Mouse (Mus musculus): ENCODE results near the gene Robo4. TPM values are rescaled to one million over a fixed set of nuclear protein-coding genes. Genes with fewer than 3 reads are reported as not detected.

Gene Robo4
- polyA plus RNA-seq, 1 experiment from 2014 or later: 5.9 TPM

GRCm38 (mm10) chr9:37367301-37368080 lies 34.2 kb upstream of the Robo4 start, which contains the start of gene Hepacam:
Hepacam (plus strand) TSS chr9:37367351.
- Histone ChIP-seq H3K4me2 (replicated peaks) (peak within 1 kb of the TSS; percentile 30; the same call in 1 of the 2 replicates), H3K27me3 (ENCODE audit: control insufficient read depth, insufficient read depth, low read length) (no peaks in the 10 kb centered on the region), H3K9me3 (ENCODE audit: control insufficient read depth, low read length) (no peaks in the 10 kb centered on the region), H3K36me3 (replicated peaks; ENCODE audit: control insufficient read depth, insufficient read depth) (no peaks in the 10 kb centered on the region), H3K9ac (no peak within 1 kb of the TSS), H3K4me1 (replicated peaks; ENCODE audit: control insufficient read depth, insufficient read depth, low read length) (no peaks in the 10 kb centered on the region), H3K4me3 (replicated peaks; ENCODE audit: low read length) (no peak within 1 kb of the TSS; the same call in 1 of the 2 replicates), H3K27ac (peak within 1 kb of the TSS; percentile 65)
- ATAC-seq (ENCODE audit: low FRiP score) (peak; percentile 76; the same call in 1 of the 2 replicates), DNase-seq (ENCODE audit: low spot score) (no peak)
- WGBS: 81% methylated on average over 17 of the region's 17 CpGs

GRCm38 (mm10) chr9:37368081-37368830 lies 33.4 kb upstream of the Robo4 start:
- Histone ChIP-seq H3K27ac (peak overlapping the region; percentile 65), H3K4me3 (replicated peaks; ENCODE audit: low read length) (no peak overlapping the region; the same call in 1 of the 2 replicates), H3K9me3 (ENCODE audit: control insufficient read depth, low read length) (no peaks in the 10 kb centered on the region), H3K4me1 (replicated peaks; ENCODE audit: control insufficient read depth, insufficient read depth, low read length) (no peaks in the 10 kb centered on the region), H3K9ac (no peak overlapping the region), H3K36me3 (replicated peaks; ENCODE audit: control insufficient read depth, insufficient read depth) (no peaks in the 10 kb centered on the region), H3K27me3 (ENCODE audit: control insufficient read depth, insufficient read depth, low read length) (no peaks in the 10 kb centered on the region), H3K4me2 (replicated peaks) (peak overlapping the region; percentile 30)
- ATAC-seq (ENCODE audit: low FRiP score) (0 out of 2 replicates have a peak, but pooled peaks have one; percentile 6), DNase-seq (ENCODE audit: low spot score) (no peak)
- 84% methylated on average over 11 of the region's 11 CpGs for WGBS

- Histone ChIP-seq H3K9ac (no peak overlapping the region), H3K27ac (0 out of 2 replicates have a peak overlapping the region, but pooled peaks have one; percentile 65), H3K4me3 (replicated peaks; ENCODE audit: low read length) (no peak overlapping the region; the same call in 1 of the 2 replicates), H3K4me1 (replicated peaks; ENCODE audit: control insufficient read depth, insufficient read depth, low read length) (no peaks in the 10 kb centered on the region), H3K4me2 (replicated peaks) (peak overlapping the region; percentile 30), H3K27me3 (ENCODE audit: control insufficient read depth, insufficient read depth, low read length) (no peaks in the 10 kb centered on the region), H3K36me3 (replicated peaks; ENCODE audit: control insufficient read depth, insufficient read depth) (no peaks in the 10 kb centered on the region), H3K9me3 (ENCODE audit: control insufficient read depth, low read length) (no peaks in the 10 kb centered on the region)
- DNase-seq (ENCODE audit: low spot score): no peak
- ATAC-seq (ENCODE audit: low FRiP score): no peak
- WGBS: 82% methylated on average over 8 of the region's 8 CpGs
These were observed 32.8 kb upstream of the Robo4 start for GRCm38 (mm10) chr9:37368860-37369259.

- ATAC-seq (ENCODE audit: low FRiP score): no peak
- WGBS: 88% methylated on average over 7 of the region's 7 CpGs
These were observed 30.4 kb upstream of the Robo4 start for GRCm38 (mm10) chr9:37371232-37371801.

GRCm38 (mm10) chr9:37375718-37376117 lies 26.0 kb upstream of the Robo4 start:
- Histone ChIP-seq H3K9me3 (ENCODE audit: control insufficient read depth, low read length) (no peaks in the 10 kb centered on the region), H3K4me1 (replicated peaks; ENCODE audit: control insufficient read depth, insufficient read depth, low read length) (no peaks in the 10 kb centered on the region), H3K27me3 (ENCODE audit: control insufficient read depth, insufficient read depth, low read length) (no peaks in the 10 kb centered on the region), H3K27ac (no peak overlapping the region), H3K4me2 (replicated peaks) (no peak overlapping the region), H3K9ac (no peak overlapping the region), H3K4me3 (replicated peaks; ENCODE audit: low read length) (no peak overlapping the region), H3K36me3 (replicated peaks; ENCODE audit: control insufficient read depth, insufficient read depth) (no peaks in the 10 kb centered on the region)
- DNase-seq (ENCODE audit: low spot score) (no peak), ATAC-seq (ENCODE audit: low FRiP score) (no peak)
- WGBS: 78% methylated on average over 5 of the region's 5 CpGs

More at GRCm38 (mm10) chr9:37371232-37371801, 30.4 kb upstream of the Robo4 start:
- DNase-seq (ENCODE audit: low spot score): no peak
- no peak overlapping the region for H3K27ac ChIP-seq
- H3K4me3 ChIP-seq (replicated peaks; ENCODE audit: low read length): no peak overlapping the region
- H3K4me1 ChIP-seq (replicated peaks; ENCODE audit: control insufficient read depth, insufficient read depth, low read length): no peaks in the 10 kb centered on the region
- no peak overlapping the region for H3K4me2 ChIP-seq (replicated peaks)
- H3K9me3 ChIP-seq (ENCODE audit: control insufficient read depth, low read length): no peaks in the 10 kb centered on the region
- H3K27me3 ChIP-seq (ENCODE audit: control insufficient read depth, insufficient read depth, low read length): no peaks in the 10 kb centered on the region
- H3K9ac ChIP-seq: no peak overlapping the region
- H3K36me3 ChIP-seq (replicated peaks; ENCODE audit: control insufficient read depth, insufficient read depth): no peaks in the 10 kb centered on the region

- Histone ChIP-seq H3K9ac (no peak overlapping the region), H3K4me3 (replicated peaks; ENCODE audit: low read length) (no peak overlapping the region), H3K9me3 (ENCODE audit: control insufficient read depth, low read length) (no peaks in the 10 kb centered on the region), H3K4me2 (replicated peaks) (no peak overlapping the region), H3K4me1 (replicated peaks; ENCODE audit: control insufficient read depth, insufficient read depth, low read length) (no peaks in the 10 kb centered on the region), H3K27ac (no peak overlapping the region), H3K36me3 (replicated peaks; ENCODE audit: control insufficient read depth, insufficient read depth) (no peaks in the 10 kb centered on the region), H3K27me3 (ENCODE audit: control insufficient read depth, insufficient read depth, low read length) (peaks cover 6% of the 10 kb centered on the region; the same call in 1 of the 2 replicates)
- DNase-seq (ENCODE audit: low spot score) (no peak), ATAC-seq (ENCODE audit: low FRiP score) (no peak)
- 94% methylated on average over 6 of the region's 6 CpGs for WGBS
These were observed 18.5 kb upstream of the Robo4 start for GRCm38 (mm10) chr9:37383161-37383560.

GRCm38 (mm10) chr9:37384284-37385182 lies 17.2 kb upstream of the Robo4 start:
- H3K4me2 ChIP-seq (replicated peaks): peak overlapping the region; percentile 74
- H3K9ac ChIP-seq: peak overlapping the region; percentile 79
- no peaks in the 10 kb centered on the region for H3K9me3 ChIP-seq (ENCODE audit: control insufficient read depth, low read length)
- no peaks in the 10 kb centered on the region for H3K4me1 ChIP-seq (replicated peaks; ENCODE audit: control insufficient read depth, insufficient read depth, low read length)
- no peaks in the 10 kb centered on the region for H3K36me3 ChIP-seq (replicated peaks; ENCODE audit: control insufficient read depth, insufficient read depth)
- peak; percentile 65 for DNase-seq (ENCODE audit: low spot score)
- H3K27ac ChIP-seq: 0 out of 2 replicates have a peak overlapping the region, but pooled peaks have one; percentile 58
- peak overlapping the region; percentile 44 for H3K4me3 ChIP-seq (replicated peaks; ENCODE audit: low read length)
- H3K27me3 ChIP-seq (ENCODE audit: control insufficient read depth, insufficient read depth, low read length): peaks cover 6% of the 10 kb centered on the region; the same call in 1 of the 2 replicates
- WGBS: 6% methylated on average over 54 of the region's 54 CpGs
- peak; percentile 82 for ATAC-seq (ENCODE audit: low FRiP score)

- H3K4me2 ChIP-seq (replicated peaks): no peak overlapping the region
- H3K36me3 ChIP-seq (replicated peaks; ENCODE audit: control insufficient read depth, insufficient read depth): no peaks in the 10 kb centered on the region
- ATAC-seq (ENCODE audit: low FRiP score) (no peak), DNase-seq (ENCODE audit: low spot score) (no peak)
- H3K27ac ChIP-seq: no peak overlapping the region
- 71% methylated on average over 2 of the region's 2 CpGs for WGBS
- no peak overlapping the region for H3K4me3 ChIP-seq (replicated peaks; ENCODE audit: low read length)
- no peaks in the 10 kb centered on the region for H3K27me3 ChIP-seq (ENCODE audit: control insufficient read depth, insufficient read depth, low read length)
- H3K9me3 ChIP-seq (ENCODE audit: control insufficient read depth, low read length): no peaks in the 10 kb centered on the region
- no peaks in the 10 kb centered on the region for H3K4me1 ChIP-seq (replicated peaks; ENCODE audit: control insufficient read depth, insufficient read depth, low read length)
- no peak overlapping the region for H3K9ac ChIP-seq
These were observed 10.8 kb upstream of the Robo4 start for GRCm38 (mm10) chr9:37390891-37391290.
